Mouse (Mus musculus) olfactory bulb, adult 2 months (tissue): Measurements from ENCODE around the gene Arid1b. TPM values are rescaled to one million over a fixed set of nuclear protein-coding genes. Genes with fewer than 3 reads are reported as not detected.

Experiments
- H3K27ac ChIP-seq: fragments of 200-500 bp; 2 replicates; pipeline ENCODE4 v1.5.1; 2012; ENCODE audit warnings: low read depth, low read length; ENCODE audit not compliant: insufficient read depth
- H3K4me1 ChIP-seq: fragments of 200-500 bp; 2 replicates; pipeline ENCODE4 v1.6.1; 2012; ENCODE audit warnings: low read length; ENCODE audit not compliant: control insufficient read depth, insufficient read depth
- H3K4me3 ChIP-seq: fragments of 200-500 bp; 2 replicates; pipeline ENCODE4 v1.5.1; 2012; ENCODE audit warnings: mild to moderate bottlenecking, low read depth, low read length, moderate library complexity; ENCODE audit not compliant: insufficient read depth
- CTCF ChIP-seq: fragments of 200-500 bp; IDR thresholded peaks from 2 replicates; pipeline ENCODE4 v1.5.1; 2012; ENCODE audit warnings: low read depth, mild to moderate bottlenecking, low read length, moderate library complexity; ENCODE audit not compliant: insufficient read depth
- POLR2A ChIP-seq: fragments of 200-500 bp; IDR thresholded peaks from 2 replicates; pipeline ENCODE4 v1.6.1; 2012; ENCODE audit warnings: mild to moderate bottlenecking, low read depth, low read length, moderate library complexity; ENCODE audit not compliant: insufficient read depth
- WGBS: fragments of 180-500 bp; shearing (Covaris S2); methylation state at CpG from one replicate; pipeline ENCODE4 v1.1.7; 2018; 5-methylcytosine and 5-hydroxymethylcytosine counted together
- polyA plus RNA-seq: library from polyadenylated mRNA; stranded (reverse); fragments of >200 nt; gene quantifications from 2 replicates; pipeline ENCODE4 v1.2.4, GENCODE M21; 2012; ENCODE audit warnings: low replicate concordance; ENCODE audit not compliant: missing spikeins, insufficient read depth, insufficient read length

Gene Arid1b
- polyA plus RNA-seq, 1 experiment = not detected

GRCm38 (mm10) chr17:5377151-5377929, 383.2 kb downstream of the Arid1b start:
- 34% methylated on average over 11 of the region's 11 CpGs for WGBS
- H3K4me3 ChIP-seq = no peak overlapping the region
- no peak overlapping the region for H3K27ac ChIP-seq
- no peak for TF ChIP-seq POLR2A
- no peak for TF ChIP-seq CTCF
- peaks cover 6% of the 10 kb centered on the region for H3K4me1 ChIP-seq

- H3K4me3 ChIP-seq = no peak overlapping the region
- H3K4me1 ChIP-seq = peaks cover 6% of the 10 kb centered on the region
- 32% methylated on average over 7 of the region's 7 CpGs for WGBS
- no peak overlapping the region for H3K27ac ChIP-seq
- TF ChIP-seq CTCF = no peak
- TF ChIP-seq POLR2A = no peak
These were observed 383.8 kb downstream of the Arid1b start for GRCm38 (mm10) chr17:5377930-5378310.

GRCm38 (mm10) chr17:5385694-5386093, 391.6 kb downstream of the Arid1b start:
- no peak for TF ChIP-seq POLR2A
- TF ChIP-seq CTCF = no peak
- 100% methylated on average over 1 of the region's 1 CpGs for WGBS
- H3K4me1 ChIP-seq = peaks cover 10% of the 10 kb centered on the region
- H3K27ac ChIP-seq = no peak overlapping the region
- H3K4me3 ChIP-seq = no peak overlapping the region

GRCm38 (mm10) chr17:5386885-5387545, 392.9 kb downstream of the Arid1b start:
- Histone ChIP-seq H3K27ac (no peak overlapping the region), H3K4me1 (peaks cover 11% of the 10 kb centered on the region)

GRCm38 (mm10) chr17:5388351-5388750, 394.2 kb downstream of the Arid1b start:
- no peak for TF ChIP-seq CTCF
- TF ChIP-seq POLR2A = no peak
- WGBS = 78% methylated on average over 3 of the region's 3 CpGs

More at GRCm38 (mm10) chr17:5386885-5387545, 392.9 kb downstream of the Arid1b start:
- H3K4me3 ChIP-seq = no peak overlapping the region
- WGBS = 87% methylated on average over 12 of the region's 12 CpGs
- TF ChIP-seq POLR2A = no peak
- no peak for TF ChIP-seq CTCF

DNA sequence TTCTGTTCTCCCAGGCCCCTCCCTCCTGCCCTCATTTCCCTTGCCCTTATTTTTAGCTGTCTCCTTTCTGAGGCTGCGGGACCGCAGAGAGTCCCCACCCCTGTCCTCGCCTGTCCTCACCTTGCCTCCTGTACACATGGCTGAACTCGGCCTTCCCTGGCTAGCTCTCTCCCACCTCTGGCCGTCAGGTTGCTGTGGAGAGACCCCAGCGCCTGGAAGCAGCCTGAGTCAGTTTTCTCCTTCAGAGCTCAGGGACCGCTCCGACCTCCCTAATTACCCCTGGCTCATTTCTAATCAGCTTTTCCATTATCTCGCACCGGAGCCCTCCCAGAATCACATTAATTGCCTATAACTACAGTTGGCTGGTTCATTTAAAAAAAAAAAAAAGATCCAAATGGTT, 396.6 kb downstream of the Arid1b start:
- TF ChIP-seq CTCF (no peak), POLR2A (no peak)
- 37% methylated on average over 10 of the region's 10 CpGs for WGBS
- no peak overlapping the region for H3K4me3 ChIP-seq
- H3K27ac ChIP-seq = no peak overlapping the region
- H3K4me1 ChIP-seq = peaks cover 11% of the 10 kb centered on the region

More at GRCm38 (mm10) chr17:5388351-5388750, 394.2 kb downstream of the Arid1b start:
- Histone ChIP-seq H3K27ac (no peak overlapping the region), H3K4me1 (peaks cover 11% of the 10 kb centered on the region), H3K4me3 (no peak overlapping the region)

GRCm38 (mm10) chr17:5395454-5396205, 401.5 kb downstream of the Arid1b start:
- TF ChIP-seq CTCF = no peak
- Histone ChIP-seq H3K4me3 (no peak overlapping the region), H3K27ac (no peak overlapping the region), H3K4me1 (peaks cover 17% of the 10 kb centered on the region)
- WGBS = 91% methylated on average over 16 of the region's 16 CpGs

DNA sequence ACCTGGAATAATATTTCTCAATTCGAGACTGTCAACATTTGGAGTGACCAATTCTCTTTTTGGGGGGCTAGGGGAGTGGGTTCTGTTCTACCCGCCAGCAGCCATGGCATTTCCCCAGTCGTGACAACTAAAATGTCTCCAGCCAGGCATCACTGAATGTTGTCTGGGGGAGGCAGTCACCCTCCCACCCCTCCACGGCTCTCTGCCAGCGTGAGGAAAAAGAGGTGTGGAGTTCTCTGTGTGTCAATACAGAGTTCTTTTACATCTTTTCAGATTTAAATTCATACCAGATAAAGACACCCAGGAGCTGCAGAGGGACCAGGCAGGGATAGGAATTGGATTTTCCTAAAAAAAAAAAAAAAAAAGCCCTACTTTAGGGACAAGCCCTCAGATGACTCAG, 402.1 kb downstream of the Arid1b start:
- no peak overlapping the region for H3K27ac ChIP-seq
- peaks cover 20% of the 10 kb centered on the region for H3K4me1 ChIP-seq
- 72% methylated on average over 5 of the region's 5 CpGs for WGBS
- H3K4me3 ChIP-seq = no peak overlapping the region
- TF ChIP-seq CTCF (no peak), POLR2A (no peak)
